Mouse (Mus musculus) E14TG2a.4 (cell line): ENCODE results near the gene Rhd.

Source experiments
- CTCF ChIP-seq: conservative IDR thresholded peaks from 2 replicates; pipeline ENCODE4 v1.5.1; 2014; ENCODE audit warnings: low read length
- NANOG ChIP-seq: IDR thresholded peaks from 2 replicates; pipeline ENCODE4 v1.6.1; 2014; ENCODE audit warnings: borderline replicate concordance, low read length, mixed read lengths

DNA sequence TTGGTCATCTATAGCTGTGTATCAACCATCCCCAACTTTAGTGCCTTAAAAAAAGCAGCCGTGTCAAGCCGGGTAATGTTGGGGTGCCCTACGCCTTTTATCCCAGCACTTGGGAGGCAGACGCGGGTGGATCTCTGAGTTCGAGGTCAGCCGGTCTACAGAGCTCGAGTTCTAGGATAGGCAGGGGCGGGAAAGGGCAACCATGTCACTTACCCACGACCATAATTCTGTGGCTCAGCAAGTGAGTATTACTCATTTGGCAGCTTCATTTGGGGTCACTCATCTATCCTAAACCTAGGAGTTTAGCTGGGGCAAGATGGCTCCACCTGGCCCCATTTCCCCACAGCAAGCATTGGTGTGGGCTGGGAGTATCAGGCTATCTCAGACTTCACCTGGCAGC lies 3.7 kb downstream of the Rhd start:
- TF ChIP-seq CTCF (no peak), NANOG (no peak)
